In genomic region chr7:80069615-80070327, GRCm38 (mm10) we compare ENCODE assay signal across 8 mouse cellular contexts. TPM values are rescaled to one million over a fixed set of nuclear protein-coding genes. Genes with fewer than 3 reads are reported as not detected.
DNase-seq lines count a peak whose midpoint lies in the region; ATAC-seq lines count a peak whose summit lies in the region.

No protein-coding gene starts in this region.

- H3K9ac ChIP-seq in embryonic facial prominence, embryonic 15.5 days: peak overlapping the region; percentile 9; the same call in 1 of the 2 replicates
- H3K9ac ChIP-seq in midbrain, embryonic 11.5 days (ENCODE audit: low read length): peak overlapping the region; percentile 45

- peak overlapping the region; percentile 72 for H3K27ac ChIP-seq in embryonic facial prominence, embryonic 15.5 days (replicated peaks)
- H3K27ac ChIP-seq in midbrain, embryonic 11.5 days (ENCODE audit: low read depth, low read length): peak overlapping the region; percentile 47

- no peaks in the 10 kb centered on the region for H3K9me3 ChIP-seq in embryonic facial prominence, embryonic 15.5 days (replicated peaks)
- no peaks in the 10 kb centered on the region for H3K9me3 ChIP-seq in midbrain, embryonic 11.5 days (ENCODE audit: control insufficient read depth, low read length)

- no peak overlapping the region; the same call in 1 of the 2 replicates for H3K4me2 ChIP-seq in embryonic facial prominence, embryonic 15.5 days (replicated peaks)
- H3K4me2 ChIP-seq in midbrain, embryonic 11.5 days: peak overlapping the region; percentile 15; the same call in 1 of the 2 replicates

- no peaks in the 10 kb centered on the region for H3K27me3 ChIP-seq in embryonic facial prominence, embryonic 15.5 days
- no peaks in the 10 kb centered on the region for H3K27me3 ChIP-seq in midbrain, embryonic 11.5 days (ENCODE audit: control insufficient read depth, insufficient read depth, low read length)

- H3K4me1 ChIP-seq in embryonic facial prominence, embryonic 15.5 days: peaks cover 77% of the 10 kb centered on the region
- peaks cover 54% of the 10 kb centered on the region for H3K4me1 ChIP-seq in midbrain, embryonic 11.5 days (ENCODE audit: control insufficient read depth, insufficient read depth, low read length)

- 15% methylated on average over 13 of the region's 13 CpGs for WGBS in embryonic facial prominence, embryonic 15.5 days
- 20% methylated on average over 13 of the region's 13 CpGs for WGBS in midbrain, embryonic 11.5 days

- H3K4me3 ChIP-seq in embryonic facial prominence, embryonic 15.5 days (replicated peaks): no peak overlapping the region
- no peak overlapping the region for H3K4me3 ChIP-seq in midbrain, embryonic 11.5 days (ENCODE audit: low read depth, low read length)

- no peaks in the 10 kb centered on the region for H3K36me3 ChIP-seq in embryonic facial prominence, embryonic 15.5 days
- no peaks in the 10 kb centered on the region for H3K36me3 ChIP-seq in midbrain, embryonic 11.5 days (ENCODE audit: control insufficient read depth, insufficient read depth, low read length)

- ATAC-seq in embryonic facial prominence, embryonic 15.5 days (ENCODE audit: insufficient number of reproducible peaks, low FRiP score, low TSS enrichment, low read depth): peak; percentile 43
- ATAC-seq in hematopoietic stem cell, adult 5-6 weeks (replicated peaks in 1 of 2; ENCODE audit: insufficient read depth in 1 of 2, low FRiP score in 2 of 2, low TSS enrichment in 1 of 2, low read depth in 1 of 2, poor library complexity in 2 of 2, severe bottlenecking in 2 of 2): peak; percentile 21 to 25; a peak in 3 of 4 replicates
- peak; percentile 57 for ATAC-seq in midbrain, embryonic 11.5 days (ENCODE audit: low FRiP score)

- intact Hi-C loops in left cerebral cortex, postnatal 4 days (cut with DNase I): loop anchor here (5.0 kb wide), 1 partner anchor 42 kb away; no protein-coding TSS in a partner anchor

- DNase-seq in left cerebral cortex, adult 11 months (ENCODE audit: low spot score): peak; percentile 62
- no peak for DNase-seq in left cerebral cortex, postnatal 4 days
- peak; percentile 83 for DNase-seq in layer of hippocampus, adult 9-11 months
- peak; percentile 87 for DNase-seq in midbrain, embryonic 11.5 days (ENCODE audit: low spot score, missing footprints)
- no peak for DNase-seq in spleen, postnatal 10 days (ENCODE audit: low spot score in 2 of 2)
- no peak for DNase-seq in thymus, adult 18-20 months

RNA-seq across cellular contexts. Expression of gene Zfp710, which starts 45.2 kb away (rescaled TPM):
- 10 to 100 TPM; 19.3 to 23.7 TPM for total RNA-seq in left cerebral cortex, postnatal 4 days (2021)
- polyA plus RNA-seq in embryonic facial prominence, embryonic 15.5 days (2015; fragmentation: Nextera tagmentation; extraction: Ambion mirVana): 22.0 and 22.9 TPM in 2 replicates
- 18.9 and 19.7 TPM in 2 replicates for total RNA-seq in hematopoietic stem cell, adult 5-6 weeks (2017)
- polyA plus RNA-seq in midbrain, embryonic 11.5 days (2014; fragmentation: Nextera tagmentation; extraction: Ambion mirVana): 25.6 and 31.3 TPM in 2 replicates

RNA-seq across cellular contexts. Expression of gene Idh2, which starts 45.4 kb away (rescaled TPM):
- total RNA-seq in left cerebral cortex, postnatal 4 days (2021): 10 to 100 TPM; 66.4 to 74.7 TPM
- 546 and 574 TPM in 2 replicates for polyA plus RNA-seq in embryonic facial prominence, embryonic 15.5 days (2015; fragmentation: Nextera tagmentation; extraction: Ambion mirVana)
- total RNA-seq in hematopoietic stem cell, adult 5-6 weeks (2017): 180 and 242 TPM in 2 replicates
- 349 and 357 TPM in 2 replicates for polyA plus RNA-seq in midbrain, embryonic 11.5 days (2014; fragmentation: Nextera tagmentation; extraction: Ambion mirVana)

Comparison
In these comparisons a context has a peak if more than half of its experiments do, and no peak if none do; other contexts are left out.
1. DNase-seq: peak in left cerebral cortex, adult 11 months (single experiment), layer of hippocampus, adult 9-11 months (single experiment) and midbrain, embryonic 11.5 days (single experiment); none in left cerebral cortex, postnatal 4 days (single experiment), spleen, postnatal 10 days (0 of 2) and thymus, adult 18-20 months (0 of 2).
2. Peak in every context shown above with its lines, with median percentiles within 50 percentile points of each other: ATAC-seq.